Mouse (Mus musculus): ENCODE measurements around the gene Cavin2.

Gene Cavin2

GRCm38 (mm10) chr1:51288755-51289619 is at the start of gene Cavin2:
Cavin2 (plus strand) TSS chr1:51289126.
- ChIA-PET CTCF (interaction anchor here in 3 of 4 experiments (0.6 to 1.2 kb wide), 4 partner anchors 8 to 307 kb away, joined by 3 to 8 read pairs (median 6); no protein-coding TSS in a partner anchor), POLR2A (interaction anchor here in 1 of 4 experiments (1.3 kb wide), 1 partner anchor 9 kb away, joined by 3 read pairs; no protein-coding TSS in a partner anchor)

GRCm38 (mm10) chr1:51241311-51241986 is 47.5 kb upstream of the Cavin2 start:
- POLR2A ChIA-PET = no interaction called here
- CTCF ChIA-PET = no interaction called here

DNA sequence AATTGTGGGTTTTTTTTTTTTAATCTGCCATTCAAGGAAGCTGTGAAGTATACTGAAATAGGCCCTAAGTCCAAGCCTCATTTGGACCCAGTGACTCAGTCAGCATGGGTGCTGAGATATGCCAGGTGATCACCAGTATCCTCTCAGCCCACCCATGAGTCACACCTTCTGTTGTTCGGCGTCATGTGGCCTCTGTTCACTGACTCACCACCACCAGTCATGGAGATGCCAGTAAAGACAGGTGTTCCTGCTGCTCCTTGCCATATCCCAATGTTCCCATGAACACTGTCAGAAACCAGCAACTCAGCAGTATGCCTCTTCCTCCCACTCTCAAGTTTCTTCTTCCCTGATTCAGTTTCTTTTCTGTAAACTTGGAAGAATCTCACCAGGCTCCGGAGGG is 45.6 kb upstream of the Cavin2 start:
- ChIA-PET POLR2A (no interaction called here), CTCF (no interaction called here)

DNA sequence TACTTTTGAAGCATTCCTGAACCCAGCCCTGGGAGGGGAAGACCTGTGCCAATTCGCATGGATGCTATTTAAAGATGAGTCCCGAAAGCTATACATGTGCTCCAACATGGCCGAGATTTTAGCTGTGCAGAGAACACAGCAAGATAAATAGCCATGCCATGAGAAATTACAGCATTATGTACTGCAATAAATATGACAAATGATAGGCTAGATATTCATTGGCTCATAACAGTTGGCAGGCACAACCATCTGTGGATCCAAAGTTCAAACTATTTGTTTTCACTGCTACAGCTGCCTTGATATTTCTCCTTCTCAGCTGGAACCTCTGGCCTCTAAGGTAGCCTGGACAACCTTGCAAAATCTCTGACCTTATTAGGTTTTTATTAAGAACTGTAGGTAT is 45.1 kb upstream of the Cavin2 start:
- POLR2A ChIA-PET = no interaction called here
- CTCF ChIA-PET = no interaction called here

DNA sequence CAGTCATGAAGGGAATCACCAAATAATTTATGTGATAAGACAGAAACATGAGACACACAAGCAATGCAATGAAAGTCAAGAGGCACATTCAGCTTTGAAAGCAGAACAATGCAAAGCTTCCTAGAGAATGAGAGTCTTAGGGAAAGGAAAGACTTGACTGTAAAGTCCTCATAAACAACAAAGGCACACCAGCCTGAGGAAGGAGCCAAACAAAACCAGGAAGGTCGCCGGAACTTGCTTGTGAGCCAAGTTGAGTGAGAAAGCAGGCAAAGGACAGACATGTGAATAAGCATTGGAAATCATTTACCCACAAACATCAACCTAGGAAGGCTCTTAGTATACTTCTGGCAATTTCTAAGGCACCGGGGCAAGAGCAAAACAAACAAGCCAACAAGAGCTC is 43.5 kb upstream of the Cavin2 start:
- ChIA-PET POLR2A (no interaction called here), CTCF (no interaction called here)

GRCm38 (mm10) chr1:51250302-51250701 is 38.6 kb upstream of the Cavin2 start:
- ChIA-PET POLR2A (no interaction called here), CTCF (no interaction called here)

DNA sequence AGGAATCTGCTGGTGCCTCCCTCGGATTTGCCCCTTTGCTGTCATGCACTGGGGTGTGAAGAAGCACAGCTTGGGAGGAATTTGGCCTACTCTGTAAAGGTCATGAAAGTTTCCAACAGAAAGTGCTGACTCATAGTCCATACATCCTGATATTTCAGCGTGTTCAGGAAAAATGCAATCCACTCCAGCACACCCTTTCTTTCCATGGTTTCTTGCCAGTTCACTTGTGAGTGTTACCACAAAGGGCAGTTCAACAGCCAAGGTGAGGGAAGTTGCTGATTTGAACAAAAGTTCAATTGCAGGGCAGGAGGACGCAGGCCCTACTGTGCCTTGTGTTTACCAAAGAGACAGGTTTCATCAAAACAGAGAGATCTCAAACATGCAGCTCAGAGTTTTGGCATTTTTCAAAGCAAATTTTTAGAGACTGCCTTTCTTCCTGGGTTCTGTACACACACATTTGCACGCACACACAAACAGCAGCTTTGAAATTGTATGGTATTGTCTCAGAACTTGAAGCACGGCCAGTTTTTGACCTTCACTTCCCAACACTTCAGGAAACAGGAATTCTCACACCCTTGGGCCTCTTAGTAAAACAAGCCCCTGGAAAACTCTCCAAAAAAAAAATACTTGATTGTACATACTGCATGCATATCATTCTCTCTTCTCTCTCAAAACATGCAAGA is 23.7 kb upstream of the Cavin2 start:
- CTCF ChIA-PET = no interaction called here
- POLR2A ChIA-PET = interaction anchor here in 1 of 4 experiments (0.6 kb wide), 1 partner anchor 1574 kb away, joined by 3 read pairs; no protein-coding TSS in a partner anchor

- CTCF ChIA-PET = no interaction called here
- POLR2A ChIA-PET = no interaction called here
These were observed 23.0 kb upstream of the Cavin2 start for GRCm38 (mm10) chr1:51265926-51266325.

DNA sequence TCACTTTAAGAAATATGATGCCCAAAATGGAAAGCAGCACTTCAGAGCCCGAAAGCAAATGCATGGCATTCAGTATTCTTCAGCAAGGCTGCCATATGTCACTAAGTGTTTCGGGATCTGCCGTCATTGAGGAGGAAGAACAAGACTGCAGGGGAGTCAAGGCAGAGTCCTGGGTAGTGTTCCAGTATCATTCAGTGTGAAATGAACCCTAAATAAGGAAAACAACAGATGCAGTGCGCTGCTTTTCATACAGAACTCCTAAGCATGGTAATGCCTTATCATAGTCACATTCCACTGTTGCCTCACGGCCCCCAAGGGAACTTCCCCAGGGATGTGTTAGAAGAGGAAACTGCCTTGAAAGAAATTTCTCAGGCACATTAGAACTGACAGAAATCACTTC is 21.8 kb upstream of the Cavin2 start:
- POLR2A ChIA-PET = no interaction called here
- CTCF ChIA-PET = no interaction called here

DNA sequence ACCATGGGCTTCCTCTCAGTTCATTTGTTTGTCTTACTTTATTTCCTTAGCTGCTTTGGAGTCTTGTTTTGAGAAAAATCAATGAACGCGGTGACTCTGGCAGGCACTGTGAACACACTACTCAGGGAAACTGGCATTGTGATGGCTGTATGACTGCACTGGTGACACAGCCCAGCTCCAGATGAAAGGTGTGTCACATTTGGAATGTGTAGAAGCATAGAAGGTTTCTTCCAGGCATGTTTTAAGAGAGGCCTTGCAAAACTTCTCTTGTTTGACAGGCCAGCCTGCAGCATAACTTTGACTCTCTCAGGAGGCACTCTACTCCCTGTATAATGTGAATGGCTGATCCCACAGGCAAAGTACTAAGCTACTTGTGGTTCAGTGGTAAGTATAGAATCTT is 20.7 kb upstream of the Cavin2 start:
- ChIA-PET CTCF (no interaction called here), POLR2A (no interaction called here)

GRCm38 (mm10) chr1:51270196-51270935 is 18.6 kb upstream of the Cavin2 start:
- CTCF ChIA-PET = no interaction called here
- POLR2A ChIA-PET = no interaction called here

DNA sequence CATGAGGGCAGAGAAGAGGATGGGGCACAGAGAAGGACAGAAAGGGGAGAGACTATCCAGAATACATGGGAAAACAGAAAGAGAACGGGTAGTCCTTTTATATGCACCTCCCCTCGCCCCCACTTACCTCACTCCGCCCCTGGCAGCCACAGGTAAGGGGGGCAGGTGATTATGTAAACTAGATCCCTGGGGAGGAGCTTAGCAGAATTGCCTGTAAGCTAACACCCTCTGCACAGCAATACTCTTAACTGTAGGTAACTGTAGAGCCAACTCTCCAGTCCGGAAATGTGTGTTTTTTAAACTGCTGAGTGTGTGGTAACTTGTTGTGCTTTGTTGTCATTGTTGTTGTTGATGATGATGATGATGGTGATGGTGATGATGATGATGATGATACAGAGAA is 17.1 kb upstream of the Cavin2 start:
- ChIA-PET CTCF (no interaction called here), POLR2A (interaction anchor here in 1 of 4 experiments (0.9 kb wide), 1 partner anchor 207 kb away, joined by 3 read pairs; the partner anchor contains the start of gene Nabp1)

GRCm38 (mm10) chr1:51272583-51273201 is 16.2 kb upstream of the Cavin2 start:
- ChIA-PET CTCF (no interaction called here), POLR2A (interaction anchor here in 2 of 4 experiments (0.9 to 1.1 kb wide), 2 partner anchors 38 to 206 kb away, joined by 3 read pairs; partner anchors contain the start of gene Nabp1 (in 1 of the 2))

DNA sequence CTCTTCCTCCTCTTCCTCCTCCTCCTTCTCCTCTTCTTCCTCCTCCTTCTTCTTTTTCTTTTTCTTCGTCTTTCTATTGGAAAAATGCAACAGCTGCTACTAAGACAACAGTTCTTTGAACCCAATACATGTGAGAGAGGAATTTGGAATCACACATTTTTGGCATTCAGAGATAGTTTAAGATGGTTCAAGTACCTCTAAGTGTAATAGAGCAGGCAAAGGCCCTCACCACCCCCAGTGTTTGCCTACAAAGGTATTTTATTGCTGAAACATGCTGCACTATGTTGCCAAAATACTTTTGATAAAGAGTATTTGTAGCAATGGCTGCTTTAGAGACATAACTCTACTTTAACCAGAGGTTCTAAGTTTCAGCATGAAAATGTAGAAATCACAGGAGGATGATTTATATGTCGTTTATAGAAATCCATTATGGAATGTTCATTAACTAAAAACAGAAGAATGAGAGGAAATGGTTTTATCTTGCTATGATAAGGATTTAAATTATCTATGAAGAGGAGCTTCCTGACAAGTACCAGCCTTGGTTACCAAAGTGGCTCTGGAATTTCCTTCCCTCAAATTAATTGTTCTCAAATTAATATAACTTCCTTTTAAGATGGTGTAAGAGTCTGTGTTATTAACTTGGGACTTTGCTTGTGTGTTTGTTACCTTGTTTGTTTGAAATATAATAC is 10.9 kb upstream of the Cavin2 start:
- CTCF ChIA-PET = no interaction called here
- POLR2A ChIA-PET = no interaction called here

DNA sequence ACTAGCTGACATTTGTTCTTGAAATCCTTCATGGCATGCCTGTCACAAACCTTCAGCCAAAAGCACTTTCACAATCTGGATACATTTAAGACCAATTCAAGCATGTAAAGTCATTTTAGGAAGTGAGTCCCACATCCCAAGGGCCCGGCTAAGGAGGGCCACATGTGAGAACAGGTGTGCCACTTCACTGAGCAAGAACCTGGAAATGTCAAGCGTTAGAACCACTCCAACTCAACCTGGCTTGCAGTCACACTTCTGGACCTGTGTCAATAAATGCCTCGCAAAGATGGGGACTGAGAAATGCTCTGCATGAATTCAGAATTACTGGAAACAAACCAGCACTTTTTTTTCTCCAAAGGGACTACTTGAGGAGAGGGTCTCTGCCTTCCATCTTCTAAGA is 725 bp upstream of the Cavin2 start:
- ChIA-PET POLR2A (no interaction called here), CTCF (interaction anchor here in 1 of 4 experiments (1.2 kb wide), 1 partner anchor 8 kb away, joined by 3 read pairs; no protein-coding TSS in a partner anchor)

DNA sequence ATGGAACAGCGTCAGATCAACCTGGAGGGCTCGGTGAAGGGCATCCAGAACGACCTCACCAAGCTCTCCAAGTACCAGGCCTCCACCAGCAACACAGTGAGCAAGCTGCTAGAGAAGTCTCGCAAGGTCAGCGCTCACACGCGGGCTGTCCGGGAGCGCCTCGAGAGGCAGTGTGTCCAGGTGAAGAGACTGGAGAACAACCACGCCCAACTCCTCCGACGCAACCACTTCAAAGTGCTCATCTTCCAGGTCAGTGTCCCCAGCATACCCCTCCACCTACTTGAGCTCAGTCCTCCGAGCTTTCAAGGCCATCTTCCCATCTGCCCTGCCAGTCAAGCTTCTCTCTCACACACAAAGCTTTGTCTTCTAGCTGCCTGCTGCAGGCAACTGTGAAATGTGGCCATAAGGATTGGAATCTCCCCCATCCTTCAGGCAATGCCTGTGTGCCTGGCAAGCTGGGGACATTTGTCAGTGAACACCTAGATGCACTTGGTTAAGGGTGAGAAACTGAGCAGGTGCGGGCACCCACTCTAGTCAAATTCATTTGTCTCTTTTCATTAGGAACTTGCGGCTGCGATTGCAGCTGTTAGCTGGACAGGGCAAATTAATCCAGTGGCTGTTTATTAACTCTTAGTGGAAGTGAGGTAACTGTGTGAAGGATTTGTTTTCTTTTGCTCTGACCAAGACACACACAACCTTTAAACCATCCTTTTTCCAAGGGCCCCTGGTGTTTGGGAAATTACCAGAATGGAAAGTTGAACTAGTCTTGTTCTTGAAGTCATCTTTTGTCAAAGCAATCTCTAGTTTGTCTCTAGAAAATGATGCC is 907 bp downstream of the Cavin2 start:
- CTCF ChIA-PET = interaction anchor here in 3 of 4 experiments (0.6 to 1.2 kb wide), 4 partner anchors 9 to 306 kb away, joined by 3 to 8 read pairs (median 6); no protein-coding TSS in a partner anchor
- POLR2A ChIA-PET = interaction anchor here in 1 of 4 experiments (1.3 kb wide), 1 partner anchor 9 kb away, joined by 3 read pairs; no protein-coding TSS in a partner anchor

DNA sequence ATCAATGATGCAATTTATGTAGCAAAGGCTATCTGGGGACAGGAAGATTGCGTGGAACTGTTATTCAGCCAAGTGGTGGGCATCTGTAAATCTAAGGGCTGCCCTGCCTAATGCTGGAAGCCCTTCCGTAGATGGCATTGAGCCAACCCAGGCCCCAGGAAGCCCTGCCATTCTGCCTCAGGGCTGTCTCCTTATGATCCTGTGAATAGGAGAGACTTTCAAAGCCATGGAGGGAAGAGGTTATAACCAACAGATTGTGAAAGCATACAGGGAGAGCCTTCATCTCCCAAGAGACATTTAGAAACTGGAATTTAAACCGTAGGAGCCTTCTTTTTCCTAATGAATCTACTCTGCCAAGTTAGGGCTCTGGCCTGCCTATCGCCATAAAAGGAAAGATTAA is 1.7 kb downstream of the Cavin2 start:
- ChIA-PET POLR2A (no interaction called here), CTCF (no interaction called here)

GRCm38 (mm10) chr1:51292348-51292747 is 3.4 kb downstream of the Cavin2 start:
- CTCF ChIA-PET = no interaction called here
- POLR2A ChIA-PET = no interaction called here

Data from embryonic stem cell, embryonic (primary cell).